Comparison of ENCODE assay signal across 25 mouse cellular contexts in genomic region chr4:82552238-82552637, GRCm38 (mm10).
DNase-seq lines count a peak whose midpoint lies in the region; ATAC-seq and TF ChIP-seq lines count a peak whose summit lies in the region.
"Had no signal": no experiment of that assay in that cellular context is flagged by ENCODE, and none has a peak within 500 bp of the region (broad histone marks: within the 10 kb centered on the region; RNA-seq: fewer than 3 reads in every experiment).

No protein-coding gene starts in this region.

- H3K27ac ChIP-seq in kidney, postnatal 0 days, result no peak overlapping the region
- no peak overlapping the region for H3K27ac ChIP-seq in kidney, adult 2 months (ENCODE audit: insufficient read depth, low read depth, low read length)
- no peak overlapping the region for H3K27ac ChIP-seq in forebrain, embryonic 13.5 days
- H3K27ac ChIP-seq: embryonic facial prominence, embryonic 15.5 days; forebrain, embryonic 10.5 days; heart, embryonic 10.5 days; macrophage; neural tube, embryonic 12.5 days had no signal

- no peak overlapping the region for H3K4me2 ChIP-seq in kidney, postnatal 0 days (ENCODE audit: low read length)
- H3K4me2 ChIP-seq in forebrain, embryonic 13.5 days, result no peak overlapping the region
- H3K4me2 ChIP-seq: embryonic facial prominence, embryonic 15.5 days; liver, embryonic 11.5 days; midbrain, embryonic 11.5 days; neural tube, embryonic 12.5 days had no signal

- no peak for TF ChIP-seq CTCF in kidney, postnatal 0 days (IDR thresholded peaks at IDR 0.05; ENCODE audit: low read depth)
- TF ChIP-seq CTCF in kidney, adult 2 months (conservative IDR thresholded peaks at IDR 0.05; ENCODE audit: insufficient read depth, insufficient read length, low read depth, low read length), result no peak

- H3K4me1 ChIP-seq in kidney, postnatal 0 days (replicated peaks; ENCODE audit: insufficient read depth, low read length), result no peaks in the 10 kb centered on the region
- H3K4me1 ChIP-seq in kidney, adult 2 months (ENCODE audit: control insufficient read depth, insufficient read depth, low read length), result no peaks in the 10 kb centered on the region
- H3K4me1 ChIP-seq in forebrain, embryonic 13.5 days, result peaks cover 11% of the 10 kb centered on the region
- H3K4me1 ChIP-seq: heart, embryonic 10.5 days; neural tube, embryonic 12.5 days had no signal

- no peaks in the 10 kb centered on the region for H3K27me3 ChIP-seq in kidney, postnatal 0 days (ENCODE audit: insufficient read depth, low read length)
- H3K27me3 ChIP-seq in kidney, adult 2 months (replicated peaks; ENCODE audit: control insufficient read depth, insufficient read depth, low read length), result no peaks in the 10 kb centered on the region
- H3K27me3 ChIP-seq in forebrain, embryonic 13.5 days, result no peaks in the 10 kb centered on the region
- H3K27me3 ChIP-seq: embryonic facial prominence, embryonic 15.5 days; neural tube, embryonic 12.5 days had no signal

- H3K36me3 ChIP-seq in kidney, postnatal 0 days (ENCODE audit: insufficient read depth, low read length), result no peaks in the 10 kb centered on the region
- no peaks in the 10 kb centered on the region for H3K36me3 ChIP-seq in kidney, adult 2 months (ENCODE audit: control insufficient read depth, insufficient read depth, low read length)
- peaks cover 7% of the 10 kb centered on the region; the same call in 1 of the 2 replicates for H3K36me3 ChIP-seq in forebrain, embryonic 13.5 days (ENCODE audit: poor library complexity, severe bottlenecking)
- H3K36me3 ChIP-seq: embryonic facial prominence, embryonic 15.5 days; forebrain, embryonic 10.5 days; heart, embryonic 10.5 days; neural tube, embryonic 12.5 days had no signal

- H3K4me3 ChIP-seq in kidney, postnatal 0 days (replicated peaks; ENCODE audit: low read depth, low read length), result no peak overlapping the region
- no peak overlapping the region for H3K4me3 ChIP-seq in kidney, adult 2 months (ENCODE audit: insufficient read depth, low read depth, low read length)
- H3K4me3 ChIP-seq in forebrain, embryonic 13.5 days, result no peak overlapping the region
- H3K4me3 ChIP-seq: embryonic facial prominence, embryonic 15.5 days; forebrain, embryonic 10.5 days; heart, embryonic 10.5 days; neural tube, embryonic 12.5 days had no signal

- no peaks in the 10 kb centered on the region for H3K9me3 ChIP-seq in kidney, postnatal 0 days (replicated peaks; ENCODE audit: low read length)
- H3K9me3 ChIP-seq in forebrain, embryonic 13.5 days (replicated peaks), result no peaks in the 10 kb centered on the region
- H3K9me3 ChIP-seq: embryonic facial prominence, embryonic 15.5 days; forebrain, embryonic 10.5 days; heart, embryonic 10.5 days; neural tube, embryonic 12.5 days had no signal

- DNase-seq in gastrocnemius, postnatal 25 days, result peak; percentile 24
- DNase-seq in gastrocnemius, postnatal 4 days (ENCODE audit: low spot score in 2 of 2), result no peak
- peak; percentile 64 for DNase-seq in kidney, postnatal 0 days (ENCODE audit: low spot score)
- no peak for DNase-seq in kidney, adult 2 months
- peak; percentile 49 for DNase-seq in urinary bladder, postnatal 14 days (ENCODE audit: low spot score)
- DNase-seq in urinary bladder, postnatal 36 days (ENCODE audit: low spot score in 2 of 2), result no peak
- no peak for DNase-seq in ovary, postnatal 14 days (ENCODE audit: low spot score)
- DNase-seq: B cell, adult 2 months; cerebellum, adult 2 months; cerebellum, postnatal 36 days; gastrocnemius, postnatal 14 days; heart, postnatal 36 days; lung, adult 2 months; right cerebral cortex, adult 18-20 months; thymus, postnatal 14 days had no signal

- ATAC-seq in kidney, postnatal 0 days (replicated peaks; ENCODE audit: low FRiP score, low read depth), result no peak
- ATAC-seq in forebrain, embryonic 13.5 days, result no peak
- ATAC-seq: hindbrain, embryonic 16.5 days; intestine, embryonic 16.5 days had no signal

- H3K9ac ChIP-seq in kidney, postnatal 0 days (ENCODE audit: low read depth, low read length), result no peak overlapping the region
- H3K9ac ChIP-seq in forebrain, embryonic 13.5 days, result no peak overlapping the region
- H3K9ac ChIP-seq: embryonic facial prominence, embryonic 15.5 days; neural tube, embryonic 12.5 days had no signal

- WGBS in kidney, postnatal 0 days, result 40% methylated on average over 7 of the region's 7 CpGs
- WGBS in kidney, adult 2 months, result 53% methylated on average over 7 of the region's 7 CpGs
- 84% methylated on average over 7 of the region's 7 CpGs for WGBS in forebrain, embryonic 13.5 days

- TF ChIP-seq POLR2A in kidney, adult 2 months (IDR thresholded peaks at IDR 0.05; ENCODE audit: low read depth, low read length), result no peak

Comparison
In these comparisons a context has a peak if more than half of its experiments do, and no peak if none do; other contexts are left out.
1. DNase-seq: peak in gastrocnemius, postnatal 25 days (single experiment), kidney, postnatal 0 days (single experiment) and urinary bladder, postnatal 14 days (single experiment); none in gastrocnemius, postnatal 4 days (0 of 2), kidney, adult 2 months (single experiment), urinary bladder, postnatal 36 days (0 of 2) and ovary, postnatal 14 days (single experiment).